8 mouse cellular contexts compared by ENCODE assay signal in genomic region chr17:47504228-47504627, GRCm38 (mm10). TPM values are rescaled to one million over a fixed set of nuclear protein-coding genes. Genes with fewer than 3 reads are reported as not detected.
DNase-seq lines count a peak whose midpoint lies in the region; ATAC-seq lines count a peak whose summit lies in the region.

No protein-coding gene starts in this region.

- H3K4me1 ChIP-seq in forebrain, embryonic 10.5 days = peaks cover 45% of the 10 kb centered on the region
- H3K4me1 ChIP-seq in forebrain, embryonic 16.5 days (replicated peaks; ENCODE audit: control insufficient read depth, insufficient read depth, low read length) = peaks cover 15% of the 10 kb centered on the region
- H3K4me1 ChIP-seq in neural tube, embryonic 11.5 days (ENCODE audit: control insufficient read depth, insufficient read depth, low read length) = peaks cover 7% of the 10 kb centered on the region
- peaks cover 46% of the 10 kb centered on the region for H3K4me1 ChIP-seq in limb, embryonic 12.5 days (replicated peaks)
- H3K4me1 ChIP-seq in stomach, embryonic 15.5 days = peaks cover 37% of the 10 kb centered on the region

- no peak overlapping the region for H3K9ac ChIP-seq in forebrain, embryonic 16.5 days (replicated peaks; ENCODE audit: low read depth, low read length)
- peak overlapping the region; percentile 56; the same call in 1 of the 2 replicates for H3K9ac ChIP-seq in neural tube, embryonic 11.5 days (ENCODE audit: low read length)
- H3K9ac ChIP-seq in limb, embryonic 12.5 days (replicated peaks) = no peak overlapping the region
- H3K9ac ChIP-seq in stomach, embryonic 15.5 days = no peak overlapping the region

- no peaks in the 10 kb centered on the region for H3K9me3 ChIP-seq in forebrain, embryonic 10.5 days
- no peaks in the 10 kb centered on the region for H3K9me3 ChIP-seq in forebrain, embryonic 16.5 days (ENCODE audit: control insufficient read depth, low read length)
- no peaks in the 10 kb centered on the region for H3K9me3 ChIP-seq in neural tube, embryonic 11.5 days (ENCODE audit: control insufficient read depth, low read length)
- H3K9me3 ChIP-seq in limb, embryonic 12.5 days = no peaks in the 10 kb centered on the region
- H3K9me3 ChIP-seq in stomach, embryonic 15.5 days = no peaks in the 10 kb centered on the region

- H3K27me3 ChIP-seq in forebrain, embryonic 10.5 days (ENCODE audit: poor library complexity, severe bottlenecking) = peaks cover 5% of the 10 kb centered on the region; the same call in 1 of the 2 replicates
- H3K27me3 ChIP-seq in forebrain, embryonic 16.5 days (replicated peaks; ENCODE audit: control insufficient read depth, insufficient read depth, low read length) = no peaks in the 10 kb centered on the region
- H3K27me3 ChIP-seq in neural tube, embryonic 11.5 days (ENCODE audit: control insufficient read depth, insufficient read depth, low read length) = no peaks in the 10 kb centered on the region
- H3K27me3 ChIP-seq in limb, embryonic 12.5 days = no peaks in the 10 kb centered on the region
- H3K27me3 ChIP-seq in stomach, embryonic 15.5 days (replicated peaks) = no peaks in the 10 kb centered on the region

- no peak for ATAC-seq in forebrain, embryonic 16.5 days
- no peak for ATAC-seq in neural tube, embryonic 11.5 days (ENCODE audit: insufficient read depth, low FRiP score, low TSS enrichment)
- no peak for ATAC-seq in limb, embryonic 12.5 days (ENCODE audit: insufficient number of reproducible peaks, insufficient read depth, low FRiP score, low TSS enrichment, low read depth)
- no peak for ATAC-seq in stomach, embryonic 15.5 days (ENCODE audit: insufficient read depth, low FRiP score, low read depth)

- H3K4me3 ChIP-seq in forebrain, embryonic 10.5 days = peak overlapping the region; percentile 53
- H3K4me3 ChIP-seq in forebrain, embryonic 16.5 days (replicated peaks; ENCODE audit: low read length) = no peak overlapping the region
- peak overlapping the region; percentile 28; the same call in 1 of the 2 replicates for H3K4me3 ChIP-seq in neural tube, embryonic 11.5 days (ENCODE audit: low read depth, low read length)
- H3K4me3 ChIP-seq in limb, embryonic 12.5 days (replicated peaks) = peak overlapping the region; percentile 45; the same call in 1 of the 2 replicates
- peak overlapping the region; percentile 39 for H3K4me3 ChIP-seq in stomach, embryonic 15.5 days (replicated peaks)

- WGBS in forebrain, embryonic 10.5 days = 77% methylated on average over 5 of the region's 5 CpGs
- WGBS in forebrain, embryonic 16.5 days = 77% methylated on average over 5 of the region's 5 CpGs
- WGBS in neural tube, embryonic 11.5 days = 81% methylated on average over 5 of the region's 5 CpGs
- 76% methylated on average over 5 of the region's 5 CpGs for WGBS in limb, embryonic 12.5 days
- 52% methylated on average over 5 of the region's 5 CpGs for WGBS in stomach, embryonic 15.5 days

- no peak for DNase-seq in forebrain, embryonic 10.5 days (ENCODE audit: extremely low spot score, low spot score)
- DNase-seq in neural tube, embryonic 11.5 days (ENCODE audit: low spot score) = no peak
- no peak for DNase-seq in neural tube, embryonic 10.5 days (ENCODE audit: extremely low spot score, low spot score)
- no peak for DNase-seq in gastrocnemius, postnatal 36 days
- DNase-seq in testis, postnatal 14 days (ENCODE audit: low spot score) = no peak

- peaks cover 14% of the 10 kb centered on the region for H3K36me3 ChIP-seq in forebrain, embryonic 10.5 days (replicated peaks)
- no peaks in the 10 kb centered on the region for H3K36me3 ChIP-seq in forebrain, embryonic 16.5 days (ENCODE audit: control insufficient read depth, insufficient read depth)
- no peaks in the 10 kb centered on the region for H3K36me3 ChIP-seq in neural tube, embryonic 11.5 days (ENCODE audit: control insufficient read depth, insufficient read depth, low read length)
- H3K36me3 ChIP-seq in limb, embryonic 12.5 days = peaks cover 12% of the 10 kb centered on the region
- 0 out of 2 replicates have a peak, but pooled peaks cover 2% of the 10 kb centered on the region for H3K36me3 ChIP-seq in stomach, embryonic 15.5 days

- no peak overlapping the region; the same call in 1 of the 2 replicates for H3K4me2 ChIP-seq in forebrain, embryonic 16.5 days (ENCODE audit: low read length)
- peak overlapping the region; percentile 65 for H3K4me2 ChIP-seq in neural tube, embryonic 11.5 days (ENCODE audit: low read depth)
- H3K4me2 ChIP-seq in limb, embryonic 12.5 days = peak overlapping the region; percentile 81
- peak overlapping the region; percentile 67 for H3K4me2 ChIP-seq in stomach, embryonic 15.5 days

- peak overlapping the region; percentile 84 for H3K27ac ChIP-seq in forebrain, embryonic 10.5 days
- H3K27ac ChIP-seq in forebrain, embryonic 16.5 days (ENCODE audit: low read length) = no peak overlapping the region
- H3K27ac ChIP-seq in neural tube, embryonic 11.5 days (ENCODE audit: low read depth, low read length) = no peak overlapping the region
- H3K27ac ChIP-seq in limb, embryonic 12.5 days = no peak overlapping the region
- H3K27ac ChIP-seq in stomach, embryonic 15.5 days = peak overlapping the region; percentile 70

- intact Hi-C loops in gastrocnemius, postnatal 36 days (cut with DNase I) = loop anchor here (5.0 kb wide), 1 partner anchor 183 kb away; the partner anchor contains the start of genes Frs3 and Tomm6

RNA-seq across cellular contexts. Expression of gene Ccnd3, which starts 0.6 kb away (rescaled TPM):
- polyA plus RNA-seq in forebrain, embryonic 10.5 days (2016; fragmentation: Nextera tagmentation; extraction: Ambion mirVana) = 296 and 313 TPM in 2 replicates
- 58.5 and 66.0 TPM in 2 replicates for polyA plus RNA-seq in forebrain, embryonic 16.5 days (2015; fragmentation: Nextera tagmentation; extraction: Ambion mirVana)
- polyA plus RNA-seq in neural tube, embryonic 11.5 days (2014; fragmentation: Nextera tagmentation; extraction: Ambion mirVana) = 260 TPM in 2 replicates
- 323 and 348 TPM in 2 replicates for polyA plus RNA-seq in limb, embryonic 12.5 days (2016; fragmentation: Nextera tagmentation; extraction: Ambion mirVana)
- polyA plus RNA-seq in stomach, embryonic 15.5 days (2015; fragmentation: Nextera tagmentation; extraction: Ambion mirVana) = 391 and 408 TPM in 2 replicates
- total RNA-seq in gastrocnemius, postnatal 36 days (2021) = 10 to 100 TPM; 31.4 to 31.5 TPM

RNA-seq across cellular contexts. Expression of gene Taf8, which starts 2.1 kb away (rescaled TPM):
- polyA plus RNA-seq in forebrain, embryonic 10.5 days (2016; fragmentation: Nextera tagmentation; extraction: Ambion mirVana) = 32.5 and 33.3 TPM in 2 replicates
- 24.9 and 25.7 TPM in 2 replicates for polyA plus RNA-seq in forebrain, embryonic 16.5 days (2015; fragmentation: Nextera tagmentation; extraction: Ambion mirVana)
- 25.3 and 27.5 TPM in 2 replicates for polyA plus RNA-seq in neural tube, embryonic 11.5 days (2014; fragmentation: Nextera tagmentation; extraction: Ambion mirVana)
- 39.0 and 40.3 TPM in 2 replicates for polyA plus RNA-seq in limb, embryonic 12.5 days (2016; fragmentation: Nextera tagmentation; extraction: Ambion mirVana)
- polyA plus RNA-seq in stomach, embryonic 15.5 days (2015; fragmentation: Nextera tagmentation; extraction: Ambion mirVana) = 23.3 and 25.2 TPM in 2 replicates
- total RNA-seq in gastrocnemius, postnatal 36 days (2021) = 10 to 100 TPM; 10.4 to 12.8 TPM

Comparison
In these comparisons a context has a peak if more than half of its experiments do, and no peak if none do; other contexts are left out.
1. H3K27ac ChIP-seq: peak in forebrain, embryonic 10.5 days (single experiment) and stomach, embryonic 15.5 days (single experiment); none in forebrain, embryonic 16.5 days (single experiment), neural tube, embryonic 11.5 days (single experiment) and limb, embryonic 12.5 days (single experiment).